Mouse (Mus musculus) lung, embryonic 14.5 days (tissue): ENCODE data around the gene Borcs6. TPM values are rescaled to one million over a fixed set of nuclear protein-coding genes. Genes with fewer than 3 reads are reported as not detected.
A peak's percentile ranks its signal among the peaks of the same experiment; 100 is the strongest.

ENCODE experiments used
- ATAC-seq: fragments of 200-750 bp; cut with Nextera tagmentation; 2 replicates; pipeline ENCODE4 v1.8.0; 2017; ENCODE audit warnings: mild to moderate bottlenecking, moderate TSS enrichment, moderate library complexity; ENCODE audit not compliant: insufficient read depth
- DNase-seq: peaks from one replicate; pipeline ENCODE4 v3.0.0-alpha.2; 2015
- H3K27ac ChIP-seq: fragments of 300-500 bp; sonication (generic); 2 replicates; pipeline ENCODE4 v1.5.1; 2014; ENCODE audit warnings: low read depth, mild to moderate bottlenecking, moderate library complexity
- H3K27me3 ChIP-seq: fragments of 300-500 bp; sonication (generic); 2 replicates; pipeline ENCODE4 v1.6.1; 2014; ENCODE audit warnings: low read length, control low read depth; ENCODE audit not compliant: insufficient read depth
- H3K36me3 ChIP-seq: fragments of 300-500 bp; sonication (generic); 2 replicates; pipeline ENCODE4 v1.6.1; 2014; ENCODE audit warnings: control low read depth; ENCODE audit not compliant: insufficient read depth
- H3K4me1 ChIP-seq: fragments of 300-500 bp; sonication (generic); 2 replicates; pipeline ENCODE4 v1.6.1; 2014; ENCODE audit warnings: antibody characterized with exemption, control low read depth; ENCODE audit not compliant: insufficient read depth
- H3K4me2 ChIP-seq: fragments of 300-500 bp; sonication (generic); 2 replicates; pipeline ENCODE4 v1.6.1; 2014; ENCODE audit warnings: mild to moderate bottlenecking
- H3K4me3 ChIP-seq: fragments of 300-500 bp; sonication (generic); 2 replicates; pipeline ENCODE4 v1.5.1; 2014; ENCODE audit warnings: low read depth, low read length
- H3K9ac ChIP-seq: fragments of 300-500 bp; sonication (generic); 2 replicates; pipeline ENCODE4 v1.6.1; 2014
- H3K9me3 ChIP-seq: fragments of 300-500 bp; sonication (generic); 2 replicates; pipeline ENCODE4 v1.6.1; 2016; ENCODE audit warnings: low read depth, low read length, control low read depth
- CTCF ChIP-seq: IDR thresholded peaks from 2 replicates; pipeline ENCODE4 v1.5.1; 2016; ENCODE audit warnings: antibody characterized with exemption, low read depth
- WGBS: fragments of 180-500 bp; shearing (Covaris S2); extraction: QIAGEN DNeasy Blood & Tissue Kit; methylation state at CpG from one replicate; pipeline ENCODE4 v1.1.7; 2014; 5-methylcytosine and 5-hydroxymethylcytosine counted together
- polyA plus RNA-seq: library from polyadenylated mRNA; unstranded; fragments of >200 nt; fragmentation: Nextera tagmentation; extraction: Ambion mirVana; gene quantifications from 2 replicates; pipeline ENCODE4 v1.2.1, GENCODE M21; 2014

Borcs6 gene
- polyA plus RNA-seq, 1 experiment from 2014 or later = 9.5 TPM

GRCm38 (mm10) chr11:69099177-69099914 is 39.8 kb downstream of the Borcs6 start:
- no peaks in the 10 kb centered on the region for H3K27me3 ChIP-seq
- peaks cover 32% of the 10 kb centered on the region for H3K4me1 ChIP-seq
- under 1% methylated on average over 22 of the region's 22 CpGs for WGBS

GRCm38 (mm10) chr11:69099915-69100345 is 40.4 kb downstream of the Borcs6 start:
- ATAC-seq (peak; percentile 16), DNase-seq (peak; percentile 96)
- TF ChIP-seq CTCF = no peak; the same call in 1 of the 2 replicates
- Histone ChIP-seq H3K36me3 (peaks cover 46% of the 10 kb centered on the region), H3K9ac (peak overlapping the region; percentile 73), H3K9me3 (no peaks in the 10 kb centered on the region), H3K4me3 (peak overlapping the region; percentile 55), H3K4me1 (peaks cover 32% of the 10 kb centered on the region), H3K4me2 (peak overlapping the region; percentile 97), H3K27me3 (no peaks in the 10 kb centered on the region), H3K27ac (peak overlapping the region; percentile 98)
- under 1% methylated on average over 23 of the region's 23 CpGs for WGBS

More at GRCm38 (mm10) chr11:69099177-69099914, 39.8 kb downstream of the Borcs6 start:
- Histone ChIP-seq H3K9ac (peak overlapping the region; percentile 73), H3K9me3 (no peaks in the 10 kb centered on the region), H3K4me2 (peak overlapping the region; percentile 97), H3K4me3 (peak overlapping the region; percentile 55), H3K36me3 (peaks cover 40% of the 10 kb centered on the region), H3K27ac (peak overlapping the region; percentile 98)
- DNase-seq = peak; percentile 82
- TF ChIP-seq CTCF = no peak
- no peak for ATAC-seq

DNA sequence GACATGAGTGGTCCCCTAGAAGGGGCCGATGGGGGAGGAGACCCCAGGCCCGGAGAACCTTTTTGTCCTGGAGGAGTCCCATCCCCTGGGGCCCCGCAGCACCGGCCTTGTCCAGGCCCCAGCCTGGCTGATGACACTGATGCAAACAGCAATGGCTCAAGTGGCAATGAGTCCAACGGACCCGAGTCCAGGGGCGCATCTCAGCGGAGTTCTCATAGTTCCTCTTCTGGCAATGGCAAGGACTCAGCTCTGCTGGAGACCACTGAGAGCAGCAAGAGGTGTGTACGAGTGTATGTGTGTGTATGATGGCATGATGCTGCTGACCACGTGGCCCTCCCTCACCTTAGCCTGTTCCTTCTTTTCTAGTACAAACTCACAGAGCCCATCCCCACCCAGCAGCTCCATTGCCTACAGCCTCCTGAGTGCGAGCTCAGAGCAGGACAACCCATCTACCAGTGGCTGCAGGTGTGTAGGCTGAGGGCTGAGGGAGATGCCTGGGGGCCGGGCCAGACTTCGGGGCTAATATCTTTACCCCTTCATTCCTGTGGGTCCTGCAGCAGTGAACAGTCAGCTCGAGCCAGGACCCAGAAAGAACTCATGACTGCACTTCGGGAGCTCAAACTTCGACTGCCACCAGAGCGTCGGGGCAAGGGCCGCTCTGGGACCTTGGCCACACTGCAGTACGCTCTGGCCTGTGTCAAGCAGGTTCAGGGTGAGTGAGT is 41.3 kb downstream of the Borcs6 start:
- no peak for TF ChIP-seq CTCF
- Histone ChIP-seq H3K36me3 (peaks cover 54% of the 10 kb centered on the region), H3K4me1 (peaks cover 31% of the 10 kb centered on the region), H3K27ac (peak overlapping the region; percentile 98; the same call in 1 of the 2 replicates), H3K4me2 (peak overlapping the region; percentile 97), H3K9me3 (no peaks in the 10 kb centered on the region), H3K4me3 (peak overlapping the region; percentile 55), H3K27me3 (no peaks in the 10 kb centered on the region), H3K9ac (0 out of 2 replicates have a peak overlapping the region, but pooled peaks have one; percentile 73)
- no peak for ATAC-seq
- 88% methylated on average over 20 of the region's 20 CpGs for WGBS
- DNase-seq = no peak

- H3K36me3 ChIP-seq = peaks cover 64% of the 10 kb centered on the region
- DNase-seq = no peak
- no peak overlapping the region for H3K4me3 ChIP-seq
- no peak overlapping the region for H3K27ac ChIP-seq
- ATAC-seq = no peak
- TF ChIP-seq CTCF = no peak
- H3K9me3 ChIP-seq = no peaks in the 10 kb centered on the region
- 87% methylated on average over 21 of the region's 21 CpGs for WGBS
- no peak overlapping the region for H3K4me2 ChIP-seq
- peaks cover 23% of the 10 kb centered on the region for H3K4me1 ChIP-seq
- H3K27me3 ChIP-seq = no peaks in the 10 kb centered on the region
- no peak overlapping the region for H3K9ac ChIP-seq
Observed at GRCm38 (mm10) chr11:69101604-69102402, 42.3 kb downstream of the Borcs6 start.

DNA sequence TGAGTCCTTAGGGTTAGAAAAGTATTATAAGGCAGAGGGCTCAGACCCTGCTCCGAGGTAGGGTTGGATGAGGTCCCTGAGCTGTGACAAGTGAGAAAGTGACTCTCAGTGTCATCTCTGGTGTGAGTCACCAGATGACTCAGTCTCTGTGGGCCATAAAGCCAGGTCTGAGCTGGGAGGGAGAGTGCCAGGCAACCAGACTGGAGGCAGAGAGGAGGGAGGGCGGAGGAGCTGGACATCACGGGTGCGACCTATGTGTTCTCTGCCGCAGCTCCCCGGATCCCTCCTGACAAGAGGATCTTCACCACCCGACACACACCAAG is 42.8 kb downstream of the Borcs6 start:
- H3K9me3 ChIP-seq = no peaks in the 10 kb centered on the region
- H3K4me3 ChIP-seq = no peak overlapping the region
- ATAC-seq (no peak), DNase-seq (no peak)
- no peak overlapping the region for H3K9ac ChIP-seq
- H3K4me1 ChIP-seq = peaks cover 21% of the 10 kb centered on the region
- H3K4me2 ChIP-seq = no peak overlapping the region
- no peaks in the 10 kb centered on the region for H3K27me3 ChIP-seq
- WGBS = 95% methylated on average over 7 of the region's 7 CpGs
- H3K36me3 ChIP-seq = peaks cover 70% of the 10 kb centered on the region
- no peak for TF ChIP-seq CTCF
- H3K27ac ChIP-seq = no peak overlapping the region

DNA sequence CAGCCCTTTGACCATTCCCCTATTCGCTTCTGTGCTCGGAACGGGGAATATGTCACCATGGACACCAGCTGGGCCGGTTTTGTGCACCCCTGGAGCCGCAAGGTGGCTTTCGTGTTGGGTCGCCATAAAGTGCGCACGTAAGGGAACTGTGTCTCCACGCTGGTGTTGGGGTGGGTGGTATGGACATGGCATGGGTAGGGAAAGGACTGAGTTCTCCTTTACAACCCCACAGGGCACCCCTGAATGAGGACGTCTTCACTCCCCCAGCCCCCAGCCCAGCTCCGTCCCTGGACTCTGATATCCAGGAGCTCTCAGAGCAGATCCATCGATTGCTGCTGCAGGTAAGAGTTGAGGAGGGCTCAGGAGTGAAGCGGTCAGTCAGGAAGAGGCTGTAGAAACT is 43.6 kb downstream of the Borcs6 start:
- H3K27ac ChIP-seq = no peak overlapping the region

More for the DNA sequence above, 43.6 kb downstream of the Borcs6 start:
- no peak overlapping the region for H3K4me3 ChIP-seq
- H3K4me2 ChIP-seq = no peak overlapping the region
- peaks cover 77% of the 10 kb centered on the region for H3K36me3 ChIP-seq
- WGBS = 96% methylated on average over 14 of the region's 14 CpGs
- no peaks in the 10 kb centered on the region for H3K9me3 ChIP-seq
- ATAC-seq = no peak
- no peak for DNase-seq
- no peak for TF ChIP-seq CTCF
- no peak overlapping the region for H3K9ac ChIP-seq
- peaks cover 14% of the 10 kb centered on the region for H3K4me1 ChIP-seq
- no peaks in the 10 kb centered on the region for H3K27me3 ChIP-seq
